Mouse (Mus musculus): ENCODE results near the gene Hdac6. TPM values are rescaled to one million over a fixed set of nuclear protein-coding genes. Genes with fewer than 3 reads are reported as not detected.

Gene Hdac6
- 10 to 100 TPM; 12.3 to 13.2 TPM for total RNA-seq (2023)

DNA sequence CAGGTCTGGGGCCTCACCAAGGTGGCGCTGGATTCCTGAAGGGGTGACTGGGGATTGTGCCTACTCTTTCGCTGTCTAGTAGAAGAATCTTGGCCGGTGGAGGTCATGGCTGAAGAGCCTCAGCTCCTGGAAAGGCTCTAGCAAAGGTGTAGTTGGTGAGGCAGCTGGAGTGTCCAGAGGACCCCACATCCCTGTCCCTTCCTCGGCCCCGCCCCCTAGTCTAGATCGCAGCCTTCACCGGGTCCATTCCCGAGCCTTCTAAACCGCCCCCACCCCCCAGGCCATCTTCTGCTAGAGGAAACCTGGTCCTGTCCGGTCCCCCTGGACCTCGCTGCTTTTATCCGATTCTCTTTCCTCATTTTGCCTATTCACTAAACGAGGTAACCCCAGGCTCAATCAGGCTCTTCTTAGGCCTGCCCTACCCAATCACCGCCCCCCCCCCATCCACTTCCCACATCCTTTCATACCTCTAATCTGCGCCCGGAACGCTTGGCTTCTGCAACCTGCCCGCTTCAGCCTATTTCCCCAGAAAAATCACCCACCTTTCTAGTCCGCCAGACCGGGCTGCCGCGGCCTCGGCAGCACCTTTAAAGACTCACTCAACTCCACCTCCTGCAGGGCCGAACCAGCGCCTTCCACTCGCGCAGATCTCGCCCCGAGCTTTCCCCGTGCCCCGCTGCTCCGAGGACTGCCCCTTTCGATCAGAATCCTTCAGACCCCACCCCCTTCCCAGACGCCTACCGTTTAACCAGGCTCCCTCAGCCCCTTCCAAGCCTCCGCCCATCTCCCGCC, at the start of gene Hdac6:
Gene Hdac6 (minus strand): TSS at position 782 of the 792 bp plus-strand sequence.

DNA sequence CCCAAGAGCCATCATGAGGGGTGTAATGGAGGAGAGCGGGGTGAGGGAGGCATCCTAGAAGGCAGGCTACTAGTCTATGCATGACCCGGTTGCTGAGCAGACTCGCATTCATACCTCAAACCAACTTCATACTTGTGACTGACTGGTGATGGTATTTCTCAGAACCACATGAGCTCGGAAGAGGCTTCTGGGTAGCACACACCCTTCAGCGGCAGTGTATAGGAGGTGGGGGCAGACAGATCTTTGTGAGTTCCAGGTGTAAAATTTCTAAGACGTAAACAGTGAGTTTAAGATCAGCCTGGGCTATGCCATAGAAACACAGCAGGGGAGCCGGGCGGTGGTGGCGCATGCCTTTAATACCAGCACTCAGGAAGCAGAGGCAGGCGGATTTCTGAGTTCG, 30.2 kb upstream of the Hdac6 start, which contains the start of gene Gata1:
Gene Gata1 (minus strand): TSS at position 180 of the 400 bp plus-strand sequence.

DNA sequence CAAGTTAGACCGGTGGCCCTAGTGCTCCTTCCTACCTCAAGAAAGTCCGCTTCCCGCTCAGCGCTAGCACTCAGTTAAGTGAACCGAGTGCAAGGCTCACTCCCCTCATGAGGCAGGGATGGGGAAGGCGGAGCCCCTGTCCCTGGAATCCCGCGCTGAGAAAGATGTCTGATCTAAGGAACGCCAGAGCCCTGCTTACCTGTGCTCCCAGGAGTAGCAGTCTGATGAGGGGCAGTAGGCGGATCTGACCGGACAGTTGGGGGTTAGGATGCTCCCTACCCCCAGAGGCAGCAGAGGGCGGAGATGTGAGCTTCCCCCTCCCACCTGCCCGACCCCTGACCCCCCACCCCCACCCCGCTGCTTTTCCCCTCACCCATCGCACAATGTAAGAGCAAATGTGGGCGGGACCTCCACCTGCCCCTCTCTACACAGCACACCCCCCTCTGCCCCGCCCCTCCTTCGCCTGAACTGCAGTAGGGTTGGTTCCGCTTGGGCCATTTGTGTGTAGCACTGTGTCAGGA, 19.4 kb downstream of the Hdac6 start, which contains the start of gene Eras:
Gene Eras (minus strand): TSS at position 338 of the 521 bp plus-strand sequence.

DNA sequence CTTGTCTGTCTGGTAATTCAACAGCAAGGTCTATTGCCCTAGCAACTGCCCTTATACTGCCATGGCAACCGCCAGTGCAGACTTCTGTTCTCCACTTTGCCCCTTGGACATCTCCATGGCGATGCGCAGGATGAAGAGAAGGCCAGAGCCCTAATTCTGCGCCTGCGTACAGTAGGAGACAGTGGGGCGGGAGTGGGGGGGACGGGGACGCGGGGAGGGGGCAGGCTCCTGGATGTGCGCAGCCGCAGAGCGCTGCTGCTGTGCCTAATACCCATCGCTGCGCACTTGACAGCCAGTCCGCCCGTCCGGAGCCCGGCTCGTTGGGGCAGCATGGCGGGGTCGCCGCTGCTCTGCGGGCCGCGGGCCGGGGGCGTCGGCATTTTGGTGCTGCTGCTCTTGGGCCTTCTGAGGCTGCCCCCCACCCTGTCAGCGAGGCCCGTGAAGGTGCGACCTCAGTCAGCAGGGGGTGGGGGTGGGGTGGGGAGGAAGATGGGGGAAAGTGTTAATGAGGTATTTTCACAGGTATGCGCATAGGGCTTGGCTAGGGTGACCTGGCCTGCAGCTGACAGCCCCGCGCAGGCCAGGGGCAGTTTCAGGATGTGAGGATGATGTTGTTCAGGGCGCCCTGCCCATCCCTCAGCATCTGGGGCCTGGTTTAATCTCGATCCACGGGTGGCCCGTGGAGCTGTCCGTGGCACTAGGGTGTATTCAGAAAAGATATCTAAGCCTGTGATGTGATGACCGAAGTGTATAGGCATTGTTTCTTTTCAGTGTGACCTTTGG, 27.9 kb downstream of the Hdac6 start, which contains the start of gene Pcsk1n:
Gene Pcsk1n (plus strand): TSS at position 222 of the 783 bp plus-strand sequence.

DNA sequence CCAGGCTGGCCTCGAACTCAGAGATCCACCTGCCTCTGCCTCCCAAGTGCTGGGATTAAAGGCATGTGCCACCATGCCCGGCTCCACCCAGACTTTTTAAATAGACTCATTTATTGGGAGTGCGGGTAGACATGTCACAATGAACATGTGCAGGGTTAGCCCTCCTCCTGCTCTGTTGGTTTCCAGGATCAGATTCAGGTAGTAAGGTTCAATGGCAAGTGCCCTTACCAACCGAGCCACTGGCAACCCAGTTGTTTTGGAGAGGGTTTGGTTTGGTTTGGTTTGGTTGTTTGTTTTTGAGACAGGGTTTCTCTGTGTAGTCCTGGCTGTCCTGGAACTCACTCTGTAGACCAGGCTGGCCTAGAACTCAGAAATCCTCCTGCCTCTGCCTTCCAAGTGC, 38.4 kb downstream of the Hdac6 start, which contains the start of gene Gm10490:
Gene Gm10490 (plus strand): TSS at position 301 of the 400 bp plus-strand sequence.

DNA sequence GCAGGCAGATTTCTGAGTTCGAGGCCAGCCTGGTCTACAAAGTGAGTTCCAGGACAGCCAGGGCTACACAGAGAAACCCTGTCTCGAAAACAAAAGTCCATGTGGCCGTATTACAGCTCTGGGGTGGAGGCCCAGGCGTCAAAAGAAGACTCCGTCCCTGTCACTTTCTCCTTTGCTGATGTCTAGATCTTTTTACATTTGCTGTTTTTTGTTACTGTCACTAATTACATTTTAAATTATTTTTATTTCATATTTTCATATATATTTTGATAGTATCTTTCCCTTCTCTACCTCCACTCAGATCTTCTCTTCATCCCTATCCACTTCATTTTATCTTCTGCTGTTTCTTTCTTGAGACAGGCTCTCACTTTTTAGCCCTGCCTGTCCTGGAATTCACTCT, 40.0 kb downstream of the Hdac6 start, which contains the start of gene Gm10491:
Gene Gm10491 (minus strand): TSS at position 101 of the 400 bp plus-strand sequence.

DNA sequence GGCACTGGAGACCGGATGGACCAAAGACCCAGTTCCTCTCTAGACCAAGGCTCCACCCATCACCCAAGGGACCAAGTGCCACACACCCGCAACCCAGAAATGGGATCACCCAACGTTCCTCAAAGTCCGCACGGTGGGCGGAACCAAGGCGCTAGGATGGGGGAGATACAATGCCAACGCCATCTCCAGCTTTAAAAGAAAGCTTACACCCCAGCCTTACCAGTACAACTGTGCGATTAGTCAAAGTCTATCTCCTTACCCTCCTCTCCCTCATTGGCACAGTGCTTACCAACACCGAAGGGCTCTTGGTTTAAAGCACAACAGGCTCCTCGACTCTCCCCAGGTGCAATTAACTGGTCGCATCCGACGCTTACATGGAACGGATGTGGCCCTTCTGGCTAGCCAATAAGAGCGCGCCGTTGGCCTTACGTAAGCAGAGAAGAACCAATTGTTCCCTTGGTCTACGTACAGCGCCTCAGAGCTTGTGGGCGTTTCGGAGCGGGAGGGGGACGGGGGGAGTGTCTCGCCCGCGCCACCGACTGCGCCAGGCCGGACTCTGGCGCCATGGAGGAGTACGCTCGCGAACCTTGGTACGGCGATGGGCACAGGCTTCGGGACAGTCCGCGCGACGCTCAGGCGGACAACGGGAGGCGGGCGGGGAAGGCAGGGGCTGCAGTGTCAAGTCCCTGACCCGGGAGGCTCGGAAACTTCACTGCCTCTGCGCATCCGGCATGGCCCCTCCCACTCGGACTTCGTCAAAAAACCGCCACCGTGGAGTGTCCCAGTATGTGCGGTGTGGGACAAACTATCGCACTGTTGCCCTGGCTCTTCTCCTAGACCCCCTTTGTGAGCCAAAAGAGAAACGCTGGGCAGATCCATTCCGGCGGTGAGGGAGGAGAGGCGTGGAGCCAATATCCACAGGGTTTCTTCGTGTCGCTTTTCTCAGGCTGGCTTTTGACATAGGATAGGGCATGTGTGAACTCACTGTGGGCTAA, 48.5 kb downstream of the Hdac6 start, which contains the start of the genes Pqbp1 and Timm17b:
Gene Pqbp1 (minus strand): TSS at position 390 of the 995 bp plus-strand sequence.
Gene Timm17b (plus strand): TSS at position 478 of the 995 bp plus-strand sequence.

DNA sequence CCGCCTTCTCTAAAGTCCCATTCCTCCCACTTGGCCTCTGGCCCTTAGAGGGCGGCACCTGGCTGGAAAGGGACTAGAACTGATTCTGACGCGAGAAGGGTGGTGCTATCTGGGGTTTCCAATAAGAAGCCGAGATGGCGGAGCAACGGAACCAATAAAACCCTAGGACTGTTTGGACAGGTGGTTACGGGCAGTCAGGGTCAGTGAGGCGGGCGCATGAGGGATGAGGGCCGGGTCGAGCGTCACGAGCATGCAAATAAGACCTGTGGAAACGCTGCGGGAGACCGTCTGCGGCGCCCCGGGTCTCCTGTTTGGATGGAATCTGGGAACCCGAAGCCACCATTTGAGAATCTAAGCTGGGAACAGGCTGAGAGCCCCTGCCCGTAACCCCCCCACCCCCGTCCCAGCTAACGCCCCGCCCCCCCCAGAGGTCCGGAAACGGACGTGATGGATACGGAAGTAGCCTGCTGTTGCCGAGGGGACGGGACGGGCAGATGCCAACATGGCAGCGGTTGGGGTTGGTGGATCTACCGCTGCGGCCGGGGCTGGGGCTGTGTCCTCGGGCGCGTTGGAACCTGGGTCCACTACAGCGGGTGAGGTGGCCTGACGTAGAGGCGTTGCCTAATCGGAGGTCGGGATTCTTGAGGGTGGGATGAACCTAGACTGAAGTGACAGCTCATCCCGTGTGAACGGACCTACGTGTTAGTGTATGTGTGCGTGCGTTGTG, 63.7 kb downstream of the Hdac6 start, which contains the start of gene Slc35a2:
Gene Slc35a2 (plus strand): TSS at position 188 of the 727 bp plus-strand sequence.

Other genes starting within 250 kb of the Hdac6 start
- 100 to 1,000 TPM in 1 of 2 experiments, 10 to 100 TPM in 1; 96.7 to 116 TPM for gene Wdr45, start 233.6 kb downstream of the Hdac6 start, total RNA-seq (2023)
- not detected for gene Gm45208, start 225.6 kb downstream of the Hdac6 start, total RNA-seq (2023)
- gene Praf2, start 219.4 kb downstream of the Hdac6 start, total RNA-seq (2023) = 10 to 100 TPM; 18.8 to 20.1 TPM
- gene Ccdc120, start 197.0 kb downstream of the Hdac6 start, total RNA-seq (2023) = not detected
- gene Tfe3, start 185.3 kb downstream of the Hdac6 start, total RNA-seq (2023) = 10 to 100 TPM; 20.3 to 30.5 TPM
- 100 to 1,000 TPM; 164 to 170 TPM for gene Gripap1, start 158.1 kb downstream of the Hdac6 start, total RNA-seq (2023)
- gene Kcnd1, start 125.6 kb downstream of the Hdac6 start, total RNA-seq (2023) = 1 to 10 TPM; 1.4 to 2.0 TPM
- gene Otud5, start 106.5 kb downstream of the Hdac6 start, total RNA-seq (2023) = 100 to 1,000 TPM; 176 to 193 TPM
- gene Pim2, start 69.6 kb downstream of the Hdac6 start, total RNA-seq (2023) = 100 to 1,000 TPM in 1 of 2 experiments, 10 to 100 TPM in 1; 97.4 to 107 TPM
- gene Slc35a2, start 63.9 kb downstream of the Hdac6 start, total RNA-seq (2023) = 10 to 100 TPM; 28.5 to 36.5 TPM
- 10 to 100 TPM; 71.1 to 77.5 TPM for gene Pqbp1, start 48.6 kb downstream of the Hdac6 start, total RNA-seq (2023)
- gene Timm17b, start 48.5 kb downstream of the Hdac6 start, total RNA-seq (2023) = 10 to 100 TPM; 38.6 to 42.4 TPM
- not detected for gene Gm10491, start 40.1 kb downstream of the Hdac6 start, total RNA-seq (2023)
- not detected for gene Gm10490, start 38.3 kb downstream of the Hdac6 start, total RNA-seq (2023)
- not detected for gene Pcsk1n, start 28.1 kb downstream of the Hdac6 start, total RNA-seq (2023)
- gene Eras, start 19.3 kb downstream of the Hdac6 start, total RNA-seq (2023) = not detected
- gene Gata1, start 30.2 kb upstream of the Hdac6 start, total RNA-seq (2023) = 1 to 10 TPM; 3.8 to 6.8 TPM
- under 1 TPM in 1 of 2 experiments, not detected in 1; 0.90 TPM for gene Glod5, start 70.6 kb upstream of the Hdac6 start, total RNA-seq (2023)
- gene Suv39h1, start 126.9 kb upstream of the Hdac6 start, total RNA-seq (2023) = 10 to 100 TPM; 30.9 to 31.8 TPM
- 100 to 1,000 TPM; 107 to 119 TPM for gene Was, start 142.6 kb upstream of the Hdac6 start, total RNA-seq (2023)
- 10 to 100 TPM; 41.5 to 51.4 TPM for gene Wdr13, start 185.0 kb upstream of the Hdac6 start, total RNA-seq (2023)
- 100 to 1,000 TPM; 416 to 518 TPM for gene Rbm3, start 198.0 kb upstream of the Hdac6 start, total RNA-seq (2023)
- gene Tbc1d25, start 228.3 kb upstream of the Hdac6 start, total RNA-seq (2023) = 10 to 100 TPM; 15.6 to 17.1 TPM
- 10 to 100 TPM; 43.4 to 58.1 TPM for gene Ebp, start 245.6 kb upstream of the Hdac6 start, total RNA-seq (2023)

Data from T-cell, adult 66 days (primary cell).